Mouse (Mus musculus): Measurements from ENCODE around the gene Lrmda. TPM values are rescaled to one million over a fixed set of nuclear protein-coding genes. Genes with fewer than 3 reads are reported as not detected.

Lrmda gene
- total RNA-seq, 4 experiments from 2014 or later: 1.2 to 2.4 (median 1.3) TPM

- DNase-seq (ENCODE audit: low spot score in 2 of 2): no peak
Observed at GRCm38 (mm10) chr14:22152701-22153100, 133.2 kb downstream of the Lrmda start.

DNA sequence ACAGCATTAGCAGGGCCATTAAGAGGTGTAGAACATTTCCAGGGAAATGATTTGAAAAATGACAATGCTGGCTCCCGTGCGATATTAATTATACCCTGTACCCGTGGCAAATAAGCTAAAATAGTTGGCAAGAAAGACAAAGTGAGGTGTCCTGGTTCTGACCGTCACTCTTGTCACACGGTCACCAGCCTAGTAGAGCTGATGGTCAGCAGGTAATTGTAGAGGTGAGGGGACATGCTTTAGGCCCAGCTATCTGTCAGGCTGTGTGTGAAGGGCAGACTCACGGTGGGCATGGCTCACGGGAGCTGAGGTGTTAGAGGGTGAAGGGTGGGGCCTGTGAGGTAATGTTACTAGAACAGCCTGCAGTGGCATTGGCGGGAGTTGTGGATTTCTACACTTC, 134.6 kb downstream of the Lrmda start:
- DNase-seq (ENCODE audit: low spot score in 2 of 2): no peak

DNA sequence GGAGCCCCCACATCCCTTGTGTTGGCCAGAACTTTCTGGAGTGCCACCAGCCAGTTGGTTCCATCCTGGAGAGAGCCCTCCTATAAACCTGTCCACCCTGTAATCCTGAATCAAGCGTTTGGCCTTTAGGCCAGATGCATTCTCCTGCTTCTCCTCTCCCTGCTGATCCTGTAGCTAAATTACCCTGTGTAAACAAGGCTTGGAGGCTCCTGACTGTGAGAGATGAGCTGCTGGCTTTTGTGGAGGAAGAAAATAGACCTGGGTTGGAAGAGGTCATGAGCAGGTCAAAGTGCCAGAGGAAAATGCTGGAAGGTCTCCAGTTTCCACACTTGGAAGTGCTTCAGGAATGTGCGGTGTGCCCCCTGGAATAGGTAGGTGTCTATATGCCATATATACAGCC, 135.5 kb downstream of the Lrmda start:
- no peak for DNase-seq (ENCODE audit: low spot score in 2 of 2)

GRCm38 (mm10) chr14:22155512-22156026, 136.1 kb downstream of the Lrmda start:
- no peak for DNase-seq (ENCODE audit: low spot score in 2 of 2)

DNA sequence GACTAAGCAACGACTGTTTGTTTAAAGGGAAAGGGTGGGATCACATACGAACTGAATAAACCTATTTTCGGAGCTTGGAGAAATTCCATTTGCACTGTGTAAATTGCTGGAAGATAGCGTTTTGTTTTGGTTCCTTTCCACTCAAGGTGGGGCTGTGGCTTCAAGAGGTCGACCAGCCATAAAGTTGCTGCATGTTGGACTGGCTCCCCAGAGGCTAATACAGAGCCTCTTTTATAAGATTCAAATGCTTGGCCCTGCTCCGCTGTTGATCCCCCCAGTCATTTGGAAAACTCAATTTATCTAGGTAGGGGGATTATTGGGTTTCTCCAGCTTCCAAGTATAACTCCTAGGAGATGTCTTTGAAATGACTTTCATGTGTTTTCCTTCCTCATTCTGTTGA, 137.5 kb downstream of the Lrmda start:
- no peak for DNase-seq (ENCODE audit: low spot score in 2 of 2)

DNA sequence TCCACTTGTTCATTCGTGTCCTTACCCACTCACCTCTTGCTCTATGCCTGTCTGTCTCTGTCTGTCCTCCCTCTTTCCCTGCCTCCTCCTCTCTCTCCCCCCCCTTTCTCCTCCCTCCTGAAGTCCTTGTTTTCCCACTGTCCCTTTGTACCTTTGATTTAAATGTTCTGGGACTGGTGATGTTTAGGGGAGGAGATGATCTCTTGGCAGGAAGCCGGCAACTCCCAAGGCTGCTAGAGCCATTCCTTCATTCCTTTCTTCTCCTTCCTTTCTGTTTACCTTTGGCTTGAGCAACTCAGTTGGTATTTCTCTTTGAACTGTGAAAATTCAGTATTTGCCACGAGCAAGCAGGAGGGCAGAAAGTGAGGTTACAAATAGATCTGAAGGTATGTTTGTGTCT, 141.9 kb downstream of the Lrmda start:
- DNase-seq (ENCODE audit: low spot score in 2 of 2): no peak

DNA sequence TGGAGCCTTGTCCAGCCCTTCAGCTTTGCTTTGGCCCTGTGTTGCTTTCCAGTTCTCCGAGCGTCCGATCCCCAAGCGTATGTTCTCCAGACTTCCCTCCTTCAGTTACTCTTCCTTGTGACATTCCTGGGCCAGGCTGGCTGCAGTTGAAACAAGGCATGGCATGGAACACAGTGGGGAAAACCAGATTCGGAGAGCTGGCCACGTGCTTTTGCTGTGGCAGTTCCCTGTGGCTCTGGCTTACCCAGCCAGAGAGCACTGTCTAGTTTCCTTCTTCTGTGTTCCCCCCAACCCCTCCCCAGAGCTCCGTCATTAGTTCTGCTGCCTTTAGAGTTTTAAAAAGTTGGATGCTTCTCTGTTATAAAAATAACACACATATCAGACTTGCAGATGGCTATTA, 147.8 kb downstream of the Lrmda start:
- no peak for DNase-seq (ENCODE audit: low spot score in 2 of 2)

GRCm38 (mm10) chr14:22168077-22168794, 148.7 kb downstream of the Lrmda start:
- no peak for DNase-seq (ENCODE audit: low spot score in 2 of 2)

GRCm38 (mm10) chr14:22168795-22169568, 149.5 kb downstream of the Lrmda start:
- no peak for DNase-seq (ENCODE audit: low spot score in 2 of 2)

DNA sequence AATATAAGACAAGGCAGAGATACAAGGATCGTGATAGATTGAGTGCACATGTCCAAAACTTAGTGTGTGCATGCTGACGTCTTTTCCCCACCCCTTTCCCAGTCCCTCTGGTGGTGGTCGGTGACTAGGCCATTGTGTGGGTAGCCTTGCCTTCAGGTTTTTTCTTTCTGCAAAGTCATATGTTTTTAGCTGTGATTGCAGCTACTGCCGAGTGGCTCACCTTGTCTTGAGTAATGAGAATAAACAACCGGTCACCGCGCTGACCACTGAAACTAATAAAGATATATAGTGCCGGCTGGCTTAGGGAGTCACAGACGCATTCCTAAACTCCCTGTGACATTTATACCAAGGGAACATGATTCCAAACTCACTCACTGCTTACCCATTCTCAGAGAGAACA, 155.2 kb downstream of the Lrmda start:
- DNase-seq (ENCODE audit: low spot score in 2 of 2): no peak

- no peak for DNase-seq (ENCODE audit: low spot score in 2 of 2)
Observed at GRCm38 (mm10) chr14:22179761-22180160, 160.2 kb downstream of the Lrmda start.

- no peak for DNase-seq (ENCODE audit: low spot score in 2 of 2)
Observed at GRCm38 (mm10) chr14:22181508-22181907, 162.0 kb downstream of the Lrmda start.

DNA sequence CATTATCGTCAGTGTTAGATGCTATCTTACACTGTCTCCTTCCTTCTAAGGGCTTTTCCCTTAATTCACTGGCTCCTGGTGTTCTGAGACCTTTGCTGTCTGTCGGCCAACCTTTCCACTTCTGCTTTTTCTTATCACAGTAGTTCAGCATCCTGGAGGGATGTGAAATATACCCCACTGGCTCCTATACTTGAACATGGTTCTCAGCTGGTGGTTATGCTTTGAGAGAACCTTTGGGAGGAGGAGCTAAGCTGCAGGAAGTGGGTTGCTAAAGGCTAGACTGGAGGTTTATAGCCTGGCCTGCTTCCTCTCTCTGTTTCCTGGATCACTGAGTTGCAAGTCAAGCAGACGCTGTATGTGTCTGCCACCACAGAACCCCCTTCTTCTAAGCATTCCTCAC, 163.7 kb downstream of the Lrmda start:
- DNase-seq (ENCODE audit: low spot score in 2 of 2): no peak

- no peak for DNase-seq (ENCODE audit: low spot score in 2 of 2)
Observed at GRCm38 (mm10) chr14:22185452-22185851, 165.9 kb downstream of the Lrmda start.

DNA sequence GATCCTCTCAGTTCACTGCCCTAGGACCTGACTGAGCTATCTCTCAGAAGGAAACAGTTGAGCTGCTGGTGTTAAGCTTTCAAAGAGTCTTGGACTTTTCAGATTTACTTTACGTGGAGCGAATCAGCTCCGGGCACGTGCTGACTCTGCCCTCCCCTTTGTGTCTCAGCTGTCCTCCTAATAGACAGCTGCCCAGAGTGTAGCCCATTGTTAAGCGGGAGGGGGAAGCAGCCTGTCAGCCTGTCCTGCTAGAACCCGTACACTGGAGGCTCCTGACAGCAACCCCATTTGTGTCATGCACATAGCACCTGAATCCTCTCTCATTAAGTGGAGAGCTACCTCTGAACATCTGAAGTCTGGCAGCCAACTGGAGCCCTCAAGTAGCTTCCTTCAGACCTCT, 170.6 kb downstream of the Lrmda start:
- DNase-seq (ENCODE audit: low spot score in 2 of 2): no peak

DNA sequence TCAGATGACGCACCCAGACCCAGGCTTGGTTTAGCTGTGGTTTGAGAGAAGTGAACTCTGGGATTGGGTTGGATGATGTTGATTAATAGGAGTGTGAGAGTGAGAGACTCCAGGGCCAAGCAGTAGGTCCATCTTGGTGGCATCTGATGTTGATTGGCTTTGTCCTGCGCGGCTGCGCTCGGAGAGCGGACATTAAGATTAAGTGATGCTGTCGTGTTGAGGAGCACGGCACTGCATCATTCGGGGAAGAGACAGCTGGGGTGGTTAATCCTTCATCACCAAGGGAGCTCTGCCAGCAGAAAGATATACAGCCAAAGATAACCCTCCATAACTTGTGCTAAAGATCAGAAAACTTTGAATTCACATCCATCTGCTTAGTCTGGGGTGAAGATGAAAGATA, 172.7 kb downstream of the Lrmda start:
- no peak for DNase-seq (ENCODE audit: low spot score in 2 of 2)

DNA sequence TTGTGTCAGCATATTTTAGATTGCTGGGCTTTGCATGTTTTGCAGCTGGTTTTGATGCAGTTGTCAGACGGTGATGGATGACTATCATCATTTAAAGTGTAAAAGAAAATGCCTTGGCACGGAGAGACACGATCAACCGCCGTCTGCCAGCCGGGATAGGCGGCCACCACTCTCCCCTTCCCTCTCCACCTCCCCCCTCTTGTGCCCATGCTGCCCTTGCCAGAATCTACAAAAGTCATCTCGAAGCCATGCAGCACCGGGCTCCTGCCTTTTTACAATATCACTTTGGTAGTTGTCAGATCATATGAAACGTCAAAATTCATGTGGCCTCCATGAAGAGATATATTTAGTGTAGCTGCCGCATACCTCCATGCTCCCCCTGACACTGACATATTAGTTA, 178.5 kb downstream of the Lrmda start:
- no peak for DNase-seq (ENCODE audit: low spot score in 2 of 2)

DNA sequence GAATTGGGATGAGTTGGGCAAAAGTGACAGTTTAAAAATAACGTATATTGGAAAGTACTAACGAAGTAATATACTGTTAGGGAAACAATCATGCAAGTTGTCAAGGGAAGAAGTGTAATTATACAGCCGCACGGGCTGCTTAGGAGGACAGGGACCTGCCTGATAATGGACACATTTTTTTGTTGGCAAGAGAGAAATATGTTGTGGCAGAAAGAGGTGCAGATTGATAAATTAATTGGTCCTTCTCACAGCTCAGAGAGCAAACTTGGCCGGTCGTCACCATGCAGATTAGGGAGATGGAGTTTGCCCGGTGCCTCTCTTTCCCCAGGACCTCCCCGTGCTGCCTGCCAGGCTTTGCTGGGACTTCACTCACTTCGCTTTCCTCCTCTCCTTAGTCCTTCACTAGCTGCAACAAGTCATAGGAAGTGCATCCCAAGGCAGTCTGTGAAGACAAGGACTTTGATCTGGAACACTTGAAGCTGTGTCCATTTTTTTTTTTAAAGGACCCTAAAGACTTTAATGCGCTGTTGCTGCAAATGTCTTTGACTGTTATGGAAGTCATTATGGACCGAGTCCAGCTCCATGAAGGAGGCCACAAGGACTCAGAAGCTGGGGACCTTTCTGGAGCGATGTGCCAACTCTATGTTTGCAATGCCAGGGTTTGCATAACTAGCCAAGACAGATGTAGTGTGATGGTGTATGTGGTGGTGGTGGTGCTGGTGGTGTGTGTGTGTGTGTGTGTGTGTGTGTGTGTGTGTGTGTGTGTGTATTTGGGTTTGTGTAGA, 179.3 kb downstream of the Lrmda start:
- no peak for DNase-seq (ENCODE audit: low spot score in 2 of 2)

- DNase-seq (ENCODE audit: low spot score in 2 of 2): no peak
Observed at GRCm38 (mm10) chr14:22201667-22202066, 182.2 kb downstream of the Lrmda start.

GRCm38 (mm10) chr14:22210601-22211000, 191.1 kb downstream of the Lrmda start:
- no peak for DNase-seq (ENCODE audit: low spot score in 2 of 2)

- DNase-seq (ENCODE audit: low spot score in 2 of 2): no peak
Observed at GRCm38 (mm10) chr14:22218183-22218582, 198.7 kb downstream of the Lrmda start.

DNA sequence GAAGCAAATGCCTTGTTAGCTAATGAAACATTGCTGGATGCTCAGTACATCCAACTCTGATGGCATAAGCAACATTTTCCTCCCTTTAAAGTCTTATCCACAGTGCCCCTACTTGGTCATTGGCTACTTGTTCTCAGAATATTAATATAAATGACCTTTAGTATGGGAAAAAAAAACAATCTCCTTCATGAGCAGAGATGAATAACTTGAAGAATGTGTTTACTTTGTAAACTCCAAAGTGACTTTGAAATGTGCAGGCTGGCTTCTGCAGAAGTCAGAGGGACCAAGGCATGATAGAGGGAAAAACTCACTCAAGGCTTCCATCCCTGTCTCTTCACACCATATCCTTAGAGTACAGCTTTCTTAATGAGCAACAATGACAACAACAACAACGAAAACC, 202.5 kb downstream of the Lrmda start:
- no peak for DNase-seq (ENCODE audit: low spot score in 2 of 2)

Data from left cerebral cortex, adult 8-10 months (tissue).